Mouse (Mus musculus) limb, embryonic 12.5 days (tissue): ENCODE data around the gene Tex38. TPM values are rescaled to one million over a fixed set of nuclear protein-coding genes. Genes with fewer than 3 reads are reported as not detected.

ENCODE experiments used
- ATAC-seq: fragments of 200-750 bp; cut with Nextera tagmentation; 2 replicates; pipeline ENCODE4 v1.8.0; 2017; ENCODE audit warnings: low read depth, moderate TSS enrichment; ENCODE audit not compliant: insufficient number of reproducible peaks, insufficient read depth, low FRiP score, low TSS enrichment
- H3K27ac ChIP-seq: fragments of 300-500 bp; sonication (generic); 2 replicates; pipeline ENCODE4 v1.5.1; 2016; ENCODE audit warnings: mild to moderate bottlenecking, moderate library complexity
- H3K27me3 ChIP-seq: fragments of 300-500 bp; sonication (generic); 2 replicates; pipeline ENCODE4 v1.6.1; 2016; ENCODE audit warnings: mild to moderate bottlenecking, moderate library complexity
- H3K36me3 ChIP-seq: fragments of 300-500 bp; sonication (generic); 2 replicates; pipeline ENCODE4 v1.6.1; 2016; ENCODE audit warnings: mild to moderate bottlenecking, moderate library complexity
- H3K4me1 ChIP-seq: fragments of 300-500 bp; sonication (generic); replicated peaks from 2 replicates; pipeline ENCODE4 v1.6.1; 2016
- H3K4me2 ChIP-seq: fragments of 300-500 bp; sonication (generic); 2 replicates; pipeline ENCODE4 v1.6.1; 2016; ENCODE audit warnings: mild to moderate bottlenecking, moderate library complexity
- H3K4me3 ChIP-seq: fragments of 300-500 bp; sonication (generic); replicated peaks from 2 replicates; pipeline ENCODE4 v1.5.1; 2016; ENCODE audit warnings: mild to moderate bottlenecking
- H3K9ac ChIP-seq: fragments of 300-500 bp; sonication (generic); replicated peaks from 2 replicates; pipeline ENCODE4 v1.6.1; 2016; ENCODE audit warnings: mild to moderate bottlenecking, moderate library complexity
- H3K9me3 ChIP-seq: fragments of 300-500 bp; sonication (generic); 2 replicates; pipeline ENCODE4 v1.6.1; 2016; ENCODE audit warnings: mild to moderate bottlenecking, moderate library complexity
- WGBS: fragments of 180-500 bp; shearing (Covaris S2); methylation state at CpG from one replicate; pipeline ENCODE4 v1.1.7; 2016; 5-methylcytosine and 5-hydroxymethylcytosine counted together
- polyA plus RNA-seq: library from polyadenylated mRNA; unstranded; fragments of >200 nt; fragmentation: Nextera tagmentation; extraction: Ambion mirVana; gene quantifications from 2 replicates; pipeline ENCODE4 v1.2.1, GENCODE M21; 2016

Tex38 gene
- polyA plus RNA-seq, 1 experiment from 2014 or later, result 0.36 TPM

- no peak overlapping the region for H3K27ac ChIP-seq
- H3K4me2 ChIP-seq, result no peak overlapping the region
- ATAC-seq, result no peak
- H3K4me1 ChIP-seq, result no peaks in the 10 kb centered on the region
- H3K9me3 ChIP-seq, result no peaks in the 10 kb centered on the region
- H3K36me3 ChIP-seq, result peaks cover 15% of the 10 kb centered on the region; the same call in 1 of the 2 replicates
- WGBS, result 71% methylated on average over 3 of the region's 3 CpGs
- H3K27me3 ChIP-seq, result no peaks in the 10 kb centered on the region
- no peak overlapping the region for H3K4me3 ChIP-seq
- H3K9ac ChIP-seq, result no peak overlapping the region
These were observed 39.4 kb upstream of the Tex38 start for GRCm38 (mm10) chr4:115820199-115820598.

DNA sequence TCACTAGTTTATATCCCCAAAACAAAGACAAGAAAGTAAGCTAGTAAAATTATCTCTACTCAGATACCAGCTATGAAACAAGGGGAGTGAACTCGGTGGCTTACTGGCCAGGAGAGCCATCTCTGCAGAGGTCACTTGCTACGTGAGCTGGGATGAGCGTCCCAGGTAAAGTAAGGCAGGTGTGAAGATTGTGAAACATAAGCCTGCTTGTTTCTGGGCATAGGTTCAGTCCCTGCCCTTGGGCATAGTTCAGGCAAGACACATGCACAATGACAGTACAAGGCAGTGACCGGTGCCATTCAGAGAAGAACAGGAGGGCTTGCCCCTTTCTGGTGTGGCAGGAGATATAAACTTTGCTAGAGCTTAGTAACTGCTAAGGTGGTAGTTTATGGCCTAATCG lies 34.8 kb upstream of the Tex38 start:
- H3K4me1 ChIP-seq, result no peaks in the 10 kb centered on the region
- no peak overlapping the region for H3K9ac ChIP-seq
- WGBS, result 90% methylated on average over 5 of the region's 5 CpGs
- H3K4me2 ChIP-seq, result no peak overlapping the region
- ATAC-seq, result no peak
- H3K4me3 ChIP-seq, result no peak overlapping the region
- H3K27me3 ChIP-seq, result no peaks in the 10 kb centered on the region
- H3K36me3 ChIP-seq, result peaks cover 47% of the 10 kb centered on the region
- no peaks in the 10 kb centered on the region for H3K9me3 ChIP-seq
- no peak overlapping the region for H3K27ac ChIP-seq

DNA sequence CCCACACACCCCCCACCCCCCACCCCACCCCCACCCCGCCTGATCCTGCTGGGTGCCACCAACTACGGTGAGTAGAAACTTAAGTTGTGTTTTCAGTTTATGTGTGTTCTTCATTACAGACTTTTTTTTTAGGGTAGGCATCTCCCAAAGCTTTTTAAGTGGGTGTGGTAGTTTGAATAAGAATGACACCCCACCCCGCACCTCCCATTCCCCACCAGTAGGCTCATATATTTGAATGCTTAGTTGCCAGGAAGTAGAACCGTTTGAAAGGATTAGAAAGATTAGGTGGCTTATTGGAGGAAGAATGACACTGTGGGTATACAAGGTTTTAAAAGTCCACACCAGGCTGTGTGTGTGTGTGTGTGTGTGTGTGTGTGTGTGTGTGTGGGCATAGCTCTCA lies 31.5 kb upstream of the Tex38 start:
- H3K27me3 ChIP-seq, result no peaks in the 10 kb centered on the region
- no peaks in the 10 kb centered on the region for H3K9me3 ChIP-seq
- H3K36me3 ChIP-seq, result peaks cover 51% of the 10 kb centered on the region
- 89% methylated on average over 4 of the region's 4 CpGs for WGBS
- ATAC-seq, result no peak
- no peak overlapping the region for H3K27ac ChIP-seq
- H3K4me2 ChIP-seq, result no peak overlapping the region
- H3K9ac ChIP-seq, result no peak overlapping the region
- H3K4me1 ChIP-seq, result no peaks in the 10 kb centered on the region
- H3K4me3 ChIP-seq, result no peak overlapping the region

DNA sequence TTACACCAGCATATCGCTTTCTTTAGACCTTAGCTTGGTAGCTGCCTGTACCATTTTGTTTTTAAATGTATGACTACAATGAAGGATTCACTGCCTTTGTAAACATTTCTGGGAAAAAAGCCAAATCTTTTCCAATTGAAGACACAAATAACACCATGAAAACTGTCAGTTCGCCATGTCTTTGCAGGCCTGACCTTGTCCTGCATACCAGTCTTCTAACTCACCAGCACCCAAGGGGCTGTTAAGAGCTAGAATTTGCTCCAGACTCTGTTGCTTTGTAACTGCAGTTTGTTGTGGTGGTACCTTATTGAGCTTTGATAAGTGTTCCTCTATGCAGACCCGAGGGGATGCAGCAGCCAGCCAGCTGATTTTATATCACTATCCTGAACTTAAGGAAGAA lies 19.2 kb upstream of the Tex38 start:
- peaks cover 56% of the 10 kb centered on the region for H3K36me3 ChIP-seq
- ATAC-seq, result no peak
- 93% methylated on average over 3 of the region's 3 CpGs for WGBS

GRCm38 (mm10) chr4:115795360-115795759 lies 14.5 kb upstream of the Tex38 start:
- ATAC-seq, result peak; percentile 74
- H3K36me3 ChIP-seq, result peaks cover 59% of the 10 kb centered on the region
- 24% methylated on average over 3 of the region's 3 CpGs for WGBS

More for the DNA sequence above, 19.2 kb upstream of the Tex38 start:
- no peaks in the 10 kb centered on the region for H3K27me3 ChIP-seq
- no peak overlapping the region for H3K9ac ChIP-seq
- no peak overlapping the region for H3K4me2 ChIP-seq
- no peaks in the 10 kb centered on the region for H3K9me3 ChIP-seq
- no peak overlapping the region for H3K27ac ChIP-seq
- H3K4me3 ChIP-seq, result no peak overlapping the region
- H3K4me1 ChIP-seq, result peaks cover 12% of the 10 kb centered on the region

GRCm38 (mm10) chr4:115790864-115791263 lies 10.0 kb upstream of the Tex38 start:
- Histone ChIP-seq H3K27ac (no peak overlapping the region), H3K4me1 (peaks cover 20% of the 10 kb centered on the region), H3K4me3 (no peak overlapping the region), H3K4me2 (no peak overlapping the region), H3K9me3 (no peaks in the 10 kb centered on the region), H3K27me3 (no peaks in the 10 kb centered on the region), H3K9ac (no peak overlapping the region), H3K36me3 (peaks cover 49% of the 10 kb centered on the region)
- WGBS, result 78% methylated on average over 3 of the region's 3 CpGs
- no peak for ATAC-seq

More at GRCm38 (mm10) chr4:115795360-115795759, 14.5 kb upstream of the Tex38 start:
- no peaks in the 10 kb centered on the region for H3K27me3 ChIP-seq
- no peak overlapping the region for H3K4me3 ChIP-seq
- peaks cover 19% of the 10 kb centered on the region for H3K4me1 ChIP-seq
- peak overlapping the region; percentile 75 for H3K27ac ChIP-seq
- H3K9ac ChIP-seq, result no peak overlapping the region
- H3K9me3 ChIP-seq, result no peaks in the 10 kb centered on the region
- no peak overlapping the region for H3K4me2 ChIP-seq

DNA sequence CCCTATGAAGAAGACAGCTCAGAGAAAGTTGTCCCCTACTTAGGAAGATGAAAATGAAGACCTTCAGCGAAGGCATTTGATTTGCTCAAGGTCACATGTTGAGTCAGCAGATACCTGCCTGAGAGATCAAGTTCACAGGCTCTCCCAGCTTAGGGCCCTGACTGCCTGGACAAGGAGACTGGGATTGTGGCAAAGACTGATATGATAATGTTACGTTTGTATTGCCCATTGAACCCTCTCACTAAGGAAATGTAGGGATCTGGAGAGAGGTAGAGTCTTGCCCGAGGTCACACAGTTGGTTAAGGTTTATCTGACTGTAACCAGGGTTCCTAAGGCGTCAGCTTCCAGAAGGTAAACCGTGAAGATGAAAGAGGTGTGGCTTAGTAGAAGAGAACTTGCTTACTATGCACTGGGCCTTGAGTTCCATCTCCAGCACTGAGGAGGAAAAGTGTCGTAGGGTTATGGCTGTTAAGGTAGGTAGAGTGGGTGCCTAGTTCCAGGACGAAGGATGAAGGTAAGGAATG lies 4.8 kb upstream of the Tex38 start:
- peaks cover 31% of the 10 kb centered on the region for H3K36me3 ChIP-seq
- ATAC-seq, result no peak
- H3K27ac ChIP-seq, result no peak overlapping the region
- H3K4me3 ChIP-seq, result peak overlapping the region; percentile 69
- peak overlapping the region; percentile 72 for H3K9ac ChIP-seq
- H3K4me1 ChIP-seq, result peaks cover 15% of the 10 kb centered on the region
- no peaks in the 10 kb centered on the region for H3K27me3 ChIP-seq
- peak overlapping the region; percentile 76 for H3K4me2 ChIP-seq
- 60% methylated on average over 7 of the region's 7 CpGs for WGBS
- H3K9me3 ChIP-seq, result no peaks in the 10 kb centered on the region

DNA sequence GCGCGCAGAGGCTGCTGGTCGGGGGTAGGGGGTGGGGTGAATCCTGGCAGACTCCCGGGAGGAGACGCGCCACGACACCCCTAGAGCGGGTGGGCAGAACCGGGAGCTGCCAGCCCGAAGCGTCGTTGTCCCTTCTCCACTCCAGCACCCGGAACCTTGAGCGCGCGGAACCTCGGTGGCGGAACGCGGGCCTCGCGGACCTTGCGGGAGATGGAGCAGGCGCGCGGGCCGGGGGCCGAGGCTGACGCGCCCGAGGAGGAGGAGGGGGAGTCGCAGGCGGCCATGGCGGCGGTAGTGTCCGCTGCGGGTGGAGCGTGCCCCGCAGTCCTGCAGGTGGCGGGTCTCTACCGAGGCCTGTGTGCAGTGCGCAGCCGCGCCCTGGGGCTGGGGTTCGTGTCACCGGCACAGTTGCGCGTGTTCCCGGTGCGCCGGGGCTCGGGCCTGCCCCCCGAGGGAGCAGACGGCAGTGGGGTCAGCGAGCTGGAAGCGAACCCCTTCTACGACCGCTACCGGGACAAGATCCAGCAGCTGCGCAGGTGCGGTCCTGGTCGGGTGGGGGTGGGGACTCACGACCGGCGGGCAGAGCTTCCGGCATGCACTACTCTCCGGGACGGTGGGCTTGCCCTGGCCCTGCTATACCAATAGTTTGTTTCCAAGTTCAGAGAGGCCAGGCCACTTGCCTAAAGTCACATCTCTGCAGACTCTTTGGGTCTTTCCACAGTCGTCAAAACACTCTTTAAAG lies 4.1 kb upstream of the Tex38 start, which contains the start of gene Atpaf1:
Atpaf1 (plus strand) TSS at position 44 of the 742 bp plus-strand sequence.
- under 1% methylated on average over 69 of the region's 69 CpGs for WGBS
- H3K4me2 ChIP-seq, result peak within 1 kb of the TSS; percentile 76
- H3K4me3 ChIP-seq, result peak within 1 kb of the TSS; percentile 69
- ATAC-seq, result peak; percentile 85
- peak within 1 kb of the TSS; percentile 26; the same call in 1 of the 2 replicates for H3K27ac ChIP-seq
- no peaks in the 10 kb centered on the region for H3K27me3 ChIP-seq
- peaks cover 15% of the 10 kb centered on the region for H3K4me1 ChIP-seq
- peaks cover 25% of the 10 kb centered on the region for H3K36me3 ChIP-seq
- peak within 1 kb of the TSS; percentile 72 for H3K9ac ChIP-seq
- no peaks in the 10 kb centered on the region for H3K9me3 ChIP-seq

DNA sequence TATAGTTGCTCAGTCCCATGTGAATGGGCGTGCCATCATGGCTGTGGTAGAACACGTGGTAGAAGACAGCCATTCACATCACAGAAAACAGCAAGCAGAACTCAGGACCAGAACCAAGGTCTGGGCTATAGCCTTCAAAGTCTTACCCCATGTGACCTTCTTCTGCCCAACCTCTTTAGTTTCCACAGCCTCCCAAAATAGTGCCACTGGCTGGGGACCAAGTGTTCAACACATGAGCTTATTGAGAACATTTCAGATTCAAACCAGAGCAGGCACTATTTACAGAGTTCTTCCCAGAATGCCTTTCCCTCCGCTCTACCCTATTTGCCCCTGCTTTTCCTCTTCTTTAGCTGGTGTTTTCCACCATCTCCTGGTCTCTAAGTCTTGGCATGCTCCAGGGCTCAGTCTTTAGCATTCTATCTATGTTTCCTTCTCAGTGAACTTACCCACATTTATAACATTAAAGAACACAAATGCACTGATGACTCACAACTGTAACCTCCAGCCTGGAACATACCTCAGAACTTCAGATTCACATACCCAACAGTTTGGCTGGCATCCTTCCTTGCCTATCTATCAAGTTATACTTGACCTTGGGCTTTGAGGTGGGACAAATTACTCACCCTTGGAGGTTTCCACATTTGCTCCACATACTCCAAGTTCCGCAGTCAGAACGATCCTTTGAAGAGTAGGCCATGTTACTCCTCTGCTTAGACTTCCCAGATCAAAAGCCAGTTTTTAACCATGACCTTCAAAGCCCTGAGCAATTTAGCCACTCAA lies 1.4 kb upstream of the Tex38 start:
- H3K27me3 ChIP-seq, result no peaks in the 10 kb centered on the region
- no peak overlapping the region for H3K4me2 ChIP-seq
- H3K9me3 ChIP-seq, result no peaks in the 10 kb centered on the region
- peaks cover 15% of the 10 kb centered on the region for H3K4me1 ChIP-seq
- H3K36me3 ChIP-seq, result peaks cover 8% of the 10 kb centered on the region
- 86% methylated on average over 5 of the region's 5 CpGs for WGBS
- no peak overlapping the region for H3K9ac ChIP-seq
- H3K27ac ChIP-seq, result no peak overlapping the region
- no peak for ATAC-seq
- H3K4me3 ChIP-seq, result no peak overlapping the region

DNA sequence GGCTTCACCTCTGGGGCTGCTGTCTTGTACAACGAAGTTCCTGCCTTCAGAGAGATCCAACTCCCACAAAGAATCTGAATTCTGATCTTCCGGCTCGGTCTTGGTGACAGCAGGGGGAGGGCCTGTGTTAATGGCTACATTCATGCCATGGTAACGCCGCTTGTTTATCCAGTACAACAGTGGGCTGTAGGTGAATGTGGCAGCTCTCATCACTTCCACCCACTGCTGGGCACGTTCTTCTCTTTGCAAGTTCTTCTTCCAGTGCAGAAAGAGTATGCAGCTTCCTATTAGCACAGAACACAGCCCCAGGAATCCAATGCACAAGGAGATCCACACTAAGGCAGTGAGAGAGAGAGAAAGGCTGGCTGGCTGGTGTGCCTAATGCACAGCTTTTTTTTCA lies 549 bp downstream of the Tex38 start:
- H3K27ac ChIP-seq, result no peak overlapping the region
- ATAC-seq, result no peak
- peaks cover 20% of the 10 kb centered on the region for H3K36me3 ChIP-seq
- no peaks in the 10 kb centered on the region for H3K9me3 ChIP-seq
- no peak overlapping the region for H3K4me2 ChIP-seq
- H3K4me1 ChIP-seq, result peaks cover 5% of the 10 kb centered on the region
- H3K9ac ChIP-seq, result no peak overlapping the region
- WGBS, result 58% methylated on average over 6 of the region's 6 CpGs
- H3K4me3 ChIP-seq, result no peak overlapping the region
- no peaks in the 10 kb centered on the region for H3K27me3 ChIP-seq

GRCm38 (mm10) chr4:115777627-115778026 lies 3.2 kb downstream of the Tex38 start:
- no peak for ATAC-seq
- Histone ChIP-seq H3K36me3 (peaks cover 43% of the 10 kb centered on the region), H3K9ac (no peak overlapping the region), H3K4me2 (no peak overlapping the region), H3K9me3 (no peaks in the 10 kb centered on the region), H3K27ac (no peak overlapping the region), H3K4me3 (no peak overlapping the region), H3K4me1 (no peaks in the 10 kb centered on the region), H3K27me3 (no peaks in the 10 kb centered on the region)
- WGBS, result 98% methylated on average over 2 of the region's 2 CpGs
